Mouse (Mus musculus) ES-CJ7 (cell line): Measurements from ENCODE around the gene Kcnd3.

Source experiments
- DNase-seq: peaks from one replicate; pipeline ENCODE4 v3.0.0; 2011; ENCODE audit warnings: low read depth, low spot score

The Kcnd3 gene

GRCm38 (mm10) chr3:105719979-105720378, 267.8 kb downstream of the Kcnd3 start:
- DNase-seq = no peak

GRCm38 (mm10) chr3:105720514-105720913, 268.4 kb downstream of the Kcnd3 start:
- DNase-seq = no peak

GRCm38 (mm10) chr3:105721681-105722201, 269.6 kb downstream of the Kcnd3 start:
- DNase-seq = no peak

- no peak for DNase-seq
Measured at GRCm38 (mm10) chr3:105722510-105722909, 270.4 kb downstream of the Kcnd3 start.
